Mouse (Mus musculus) naive thymus-derived CD4-positive, alpha-beta T cell, adult 2 months (primary cell): ENCODE data around the gene Pdx1.

Experiments
- DNase-seq: peaks from one replicate; pipeline ENCODE4 v3.0.0-alpha.2; 2011; ENCODE audit warnings: low read depth

Pdx1 gene

GRCm38 (mm10) chr5:147269926-147270672, at the start of gene Pdx1:
Gene Pdx1 (plus strand): TSS chr5:147269959.
- DNase-seq = no peak

GRCm38 (mm10) chr5:147227354-147228112, 42.2 kb upstream of the Pdx1 start:
- peak; percentile 78 for DNase-seq

GRCm38 (mm10) chr5:147235406-147236309, 34.1 kb upstream of the Pdx1 start:
- DNase-seq = no peak

- DNase-seq = no peak
These were observed 25.9 kb upstream of the Pdx1 start for GRCm38 (mm10) chr5:147243908-147244307.

- no peak for DNase-seq
These were observed 9.6 kb upstream of the Pdx1 start for GRCm38 (mm10) chr5:147260189-147260588.

GRCm38 (mm10) chr5:147260778-147261177, 9.0 kb upstream of the Pdx1 start:
- no peak for DNase-seq

- no peak for DNase-seq
These were observed 7.7 kb upstream of the Pdx1 start for GRCm38 (mm10) chr5:147261899-147262541.

- no peak for DNase-seq
These were observed 5.8 kb upstream of the Pdx1 start for GRCm38 (mm10) chr5:147263945-147264344.

- DNase-seq = no peak
These were observed 2.3 kb upstream of the Pdx1 start for GRCm38 (mm10) chr5:147267434-147267833.

- DNase-seq = no peak
These were observed 1.0 kb upstream of the Pdx1 start for GRCm38 (mm10) chr5:147268728-147269127.

GRCm38 (mm10) chr5:147269371-147269770, 388 bp upstream of the Pdx1 start:
- no peak for DNase-seq

GRCm38 (mm10) chr5:147270673-147271655, 1.2 kb downstream of the Pdx1 start:
- DNase-seq = no peak

- DNase-seq = no peak
These were observed 2.5 kb downstream of the Pdx1 start for GRCm38 (mm10) chr5:147272046-147272807.

GRCm38 (mm10) chr5:147272808-147273345, 3.1 kb downstream of the Pdx1 start:
- no peak for DNase-seq

- no peak for DNase-seq
These were observed 4.7 kb downstream of the Pdx1 start for GRCm38 (mm10) chr5:147274174-147275141.

GRCm38 (mm10) chr5:147275761-147276160, 6.0 kb downstream of the Pdx1 start:
- no peak for DNase-seq

GRCm38 (mm10) chr5:147276701-147277546, 7.2 kb downstream of the Pdx1 start:
- DNase-seq = no peak
